Mouse (Mus musculus) midbrain, embryonic 11.5 days (tissue): ENCODE measurements around the gene Me3. TPM values are rescaled to one million over a fixed set of nuclear protein-coding genes. Genes with fewer than 3 reads are reported as not detected.
A peak's percentile ranks its signal among the peaks of the same experiment; 100 is the strongest.

Experiments
- ATAC-seq: fragments of 200-750 bp; cut with Nextera tagmentation; 2 replicates; pipeline ENCODE4 v1.8.0; 2017; ENCODE audit warnings: moderate TSS enrichment, moderate library complexity; ENCODE audit not compliant: low FRiP score
- DNase-seq: peaks from one replicate; pipeline ENCODE4 v3.0.0; 2015; ENCODE audit warnings: low spot score; ENCODE audit errors: missing footprints
- H3K27ac ChIP-seq: fragments of 300-500 bp; sonication (generic); 2 replicates; pipeline ENCODE4 v1.5.1; 2014; ENCODE audit warnings: low read depth, low read length
- H3K27me3 ChIP-seq: fragments of 300-500 bp; sonication (generic); 2 replicates; pipeline ENCODE4 v1.6.1; 2014; ENCODE audit warnings: mild to moderate bottlenecking, low read length, moderate library complexity, mixed read lengths; ENCODE audit not compliant: control insufficient read depth, insufficient read depth
- H3K36me3 ChIP-seq: fragments of 300-500 bp; sonication (generic); 2 replicates; pipeline ENCODE4 v1.6.1; 2014; ENCODE audit warnings: mild to moderate bottlenecking, low read length, moderate library complexity, mixed read lengths; ENCODE audit not compliant: control insufficient read depth, insufficient read depth
- H3K4me1 ChIP-seq: fragments of 300-500 bp; sonication (generic); 2 replicates; pipeline ENCODE4 v1.6.1; 2014; ENCODE audit warnings: low read length; ENCODE audit not compliant: control insufficient read depth, insufficient read depth
- H3K4me2 ChIP-seq: fragments of 300-500 bp; sonication (generic); 2 replicates; pipeline ENCODE4 v1.6.1; 2014; ENCODE audit warnings: mild to moderate bottlenecking, moderate library complexity
- H3K4me3 ChIP-seq: fragments of 300-500 bp; sonication (generic); 2 replicates; pipeline ENCODE4 v1.5.1; 2014; ENCODE audit warnings: low read depth, low read length
- H3K9ac ChIP-seq: fragments of 300-500 bp; sonication (generic); 2 replicates; pipeline ENCODE4 v1.6.1; 2014; ENCODE audit warnings: low read length
- H3K9me3 ChIP-seq: fragments of 300-500 bp; sonication (generic); 2 replicates; pipeline ENCODE4 v1.6.1; 2016; ENCODE audit warnings: low read length; ENCODE audit not compliant: control insufficient read depth
- WGBS: fragments of 180-500 bp; shearing (Covaris S2); extraction: QIAGEN DNeasy Blood & Tissue Kit; methylation state at CpG from one replicate; pipeline ENCODE4 v1.1.7; 2014; 5-methylcytosine and 5-hydroxymethylcytosine counted together
- polyA plus RNA-seq: library from polyadenylated mRNA; unstranded; fragments of >200 nt; fragmentation: Nextera tagmentation; extraction: Ambion mirVana; gene quantifications from 2 replicates; pipeline ENCODE4 v1.2.1, GENCODE M21; 2014

The Me3 gene
- polyA plus RNA-seq, 1 experiment from 2014 or later: 0.86 TPM

- H3K4me1 ChIP-seq: no peaks in the 10 kb centered on the region
- no peak overlapping the region for H3K4me3 ChIP-seq
- no peak for ATAC-seq
- no peaks in the 10 kb centered on the region for H3K36me3 ChIP-seq
- H3K9ac ChIP-seq: no peak overlapping the region
- 97% methylated on average over 2 of the region's 2 CpGs for WGBS
- DNase-seq: no peak
- no peaks in the 10 kb centered on the region for H3K9me3 ChIP-seq
- H3K4me2 ChIP-seq: no peak overlapping the region
- H3K27ac ChIP-seq: no peak overlapping the region
- H3K27me3 ChIP-seq: no peaks in the 10 kb centered on the region
Measured at GRCm38 (mm10) chr7:89775848-89776247, 143.7 kb downstream of the Me3 start.

- H3K27me3 ChIP-seq: no peaks in the 10 kb centered on the region
- H3K36me3 ChIP-seq: no peaks in the 10 kb centered on the region
- H3K4me1 ChIP-seq: no peaks in the 10 kb centered on the region
- no peak overlapping the region for H3K4me3 ChIP-seq
- DNase-seq (no peak), ATAC-seq (no peak)
- H3K4me2 ChIP-seq: no peak overlapping the region
- no peaks in the 10 kb centered on the region for H3K9me3 ChIP-seq
- H3K9ac ChIP-seq: no peak overlapping the region
- no peak overlapping the region for H3K27ac ChIP-seq
- WGBS: 81% methylated on average over 1 of the region's 1 CpGs
Measured at GRCm38 (mm10) chr7:89781391-89781790, 149.2 kb downstream of the Me3 start.

- Histone ChIP-seq H3K9ac (no peak overlapping the region), H3K9me3 (no peaks in the 10 kb centered on the region), H3K4me2 (no peak overlapping the region), H3K4me1 (no peaks in the 10 kb centered on the region), H3K27me3 (no peaks in the 10 kb centered on the region), H3K36me3 (no peaks in the 10 kb centered on the region), H3K4me3 (no peak overlapping the region), H3K27ac (no peak overlapping the region)
- ATAC-seq (no peak), DNase-seq (no peak)
- whole genome bisulfite sequencing: 81% methylated on average over 7 of the region's 7 CpGs
Measured at GRCm38 (mm10) chr7:89787735-89788134, 155.5 kb downstream of the Me3 start.

GRCm38 (mm10) chr7:89792576-89792975, 160.4 kb downstream of the Me3 start:
- Histone ChIP-seq H3K4me2 (no peak overlapping the region), H3K27me3 (no peaks in the 10 kb centered on the region), H3K36me3 (no peaks in the 10 kb centered on the region), H3K9ac (no peak overlapping the region), H3K4me1 (no peaks in the 10 kb centered on the region), H3K27ac (no peak overlapping the region), H3K9me3 (no peaks in the 10 kb centered on the region), H3K4me3 (no peak overlapping the region)
- 100% methylated on average over 1 of the region's 1 CpGs for WGBS
- peak; percentile 31 for DNase-seq
- ATAC-seq: no peak

- Histone ChIP-seq H3K9ac (no peak overlapping the region), H3K27ac (no peak overlapping the region)
Measured at GRCm38 (mm10) chr7:89795366-89795765, 163.2 kb downstream of the Me3 start.

GRCm38 (mm10) chr7:89796351-89796801, 164.2 kb downstream of the Me3 start:
- Histone ChIP-seq H3K4me3 (no peak overlapping the region), H3K27ac (no peak overlapping the region), H3K27me3 (no peaks in the 10 kb centered on the region), H3K9me3 (no peaks in the 10 kb centered on the region), H3K9ac (no peak overlapping the region), H3K4me2 (no peak overlapping the region), H3K36me3 (no peaks in the 10 kb centered on the region), H3K4me1 (no peaks in the 10 kb centered on the region)
- 16% methylated on average over 6 of the region's 6 CpGs for WGBS
- ATAC-seq (peak; percentile 30; the same call in 1 of the 2 replicates), DNase-seq (peak; percentile 80)

More at GRCm38 (mm10) chr7:89795366-89795765, 163.2 kb downstream of the Me3 start:
- DNase-seq (peak; percentile 39), ATAC-seq (no peak)
- H3K36me3 ChIP-seq: no peaks in the 10 kb centered on the region
- H3K9me3 ChIP-seq: no peaks in the 10 kb centered on the region
- no peaks in the 10 kb centered on the region for H3K27me3 ChIP-seq
- 74% methylated on average over 3 of the region's 3 CpGs for WGBS
- no peak overlapping the region for H3K4me2 ChIP-seq
- no peaks in the 10 kb centered on the region for H3K4me1 ChIP-seq
- no peak overlapping the region for H3K4me3 ChIP-seq

- H3K4me1 ChIP-seq: no peaks in the 10 kb centered on the region
- ATAC-seq (no peak), DNase-seq (peak; percentile 76)
- no peak overlapping the region for H3K4me2 ChIP-seq
- no peaks in the 10 kb centered on the region for H3K9me3 ChIP-seq
- no peak overlapping the region for H3K27ac ChIP-seq
- H3K4me3 ChIP-seq: no peak overlapping the region
- WGBS: 67% methylated on average over 8 of the region's 8 CpGs
- H3K36me3 ChIP-seq: no peaks in the 10 kb centered on the region
- H3K27me3 ChIP-seq: no peaks in the 10 kb centered on the region
- H3K9ac ChIP-seq: no peak overlapping the region
Measured at GRCm38 (mm10) chr7:89798358-89799020, 166.3 kb downstream of the Me3 start.

GRCm38 (mm10) chr7:89802447-89802846, 170.3 kb downstream of the Me3 start:
- Histone ChIP-seq H3K9me3 (no peaks in the 10 kb centered on the region), H3K27ac (no peak overlapping the region), H3K4me3 (no peak overlapping the region), H3K36me3 (no peaks in the 10 kb centered on the region), H3K27me3 (no peaks in the 10 kb centered on the region), H3K4me2 (no peak overlapping the region), H3K4me1 (no peaks in the 10 kb centered on the region), H3K9ac (no peak overlapping the region)
- 81% methylated on average over 3 of the region's 3 CpGs for WGBS
- ATAC-seq: no peak
- DNase-seq: no peak

GRCm38 (mm10) chr7:89803966-89804365, 171.8 kb downstream of the Me3 start:
- Histone ChIP-seq H3K9me3 (no peaks in the 10 kb centered on the region), H3K9ac (no peak overlapping the region), H3K36me3 (no peaks in the 10 kb centered on the region), H3K4me3 (no peak overlapping the region), H3K27ac (no peak overlapping the region), H3K4me2 (no peak overlapping the region), H3K4me1 (no peaks in the 10 kb centered on the region), H3K27me3 (no peaks in the 10 kb centered on the region)
- ATAC-seq (no peak), DNase-seq (peak; percentile 41)
- WGBS: 88% methylated on average over 4 of the region's 4 CpGs
